Mouse (Mus musculus) thymus, postnatal 4 days (tissue): ENCODE data around the gene Galntl5.
"Not testable (repeated sequence)": the region's sequence is repeated elsewhere in the genome, so short reads cannot be mapped to it uniquely, and the experiment has no call there.

Experiments used
- DNase-seq: peaks from one replicate; pipeline ENCODE4 v3.0.0; 2021

The Galntl5 gene

DNA sequence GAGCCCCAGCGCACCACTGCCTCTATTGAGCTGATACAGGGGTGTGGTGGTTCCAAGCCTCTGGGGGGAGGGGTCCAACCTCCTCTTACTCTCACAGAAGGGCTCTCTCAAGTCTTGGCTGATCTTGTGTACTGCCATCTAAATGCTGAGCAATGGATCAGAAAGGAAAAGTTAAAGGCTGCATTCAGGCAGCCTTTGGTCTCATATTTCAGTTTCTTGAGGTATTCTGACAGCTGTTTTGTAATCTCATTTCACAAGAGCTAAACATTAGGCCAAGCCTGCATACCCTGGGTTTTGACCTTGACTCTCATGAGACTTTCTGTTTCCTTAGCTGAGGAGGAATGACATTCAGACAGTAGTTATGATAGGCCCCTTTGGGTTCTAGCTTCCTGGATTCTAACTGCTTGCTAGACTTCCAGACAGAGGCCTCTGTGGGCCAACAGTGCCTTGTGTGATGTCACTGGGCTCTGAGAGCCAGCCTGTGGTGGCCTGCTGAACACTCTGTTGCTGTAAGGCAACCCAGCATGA lies at the start of gene Galntl5:
Gene Galntl5 (plus strand): TSS at position 457 of the 528 bp plus-strand sequence.
- DNase-seq: no peak

DNA sequence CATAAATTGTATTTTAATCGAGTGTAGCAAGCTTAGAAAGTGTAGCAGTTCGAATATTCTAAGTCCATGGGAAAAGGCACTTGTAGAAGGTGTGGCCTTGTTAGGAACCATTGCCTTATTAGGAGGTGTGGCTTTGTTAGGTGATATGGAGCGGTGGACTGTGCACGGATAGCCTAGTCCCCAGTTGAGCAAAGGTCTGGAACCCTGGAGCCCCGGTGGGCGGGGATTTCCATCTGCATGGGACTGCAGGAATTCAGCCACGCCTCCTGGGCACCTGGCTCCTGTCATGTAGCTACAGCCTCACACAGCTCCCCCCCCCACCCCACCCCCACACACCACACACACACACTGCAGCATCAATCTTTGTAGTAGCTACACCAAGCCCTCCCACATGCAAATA lies 34.6 kb upstream of the Galntl5 start:
- no peak for DNase-seq

DNA sequence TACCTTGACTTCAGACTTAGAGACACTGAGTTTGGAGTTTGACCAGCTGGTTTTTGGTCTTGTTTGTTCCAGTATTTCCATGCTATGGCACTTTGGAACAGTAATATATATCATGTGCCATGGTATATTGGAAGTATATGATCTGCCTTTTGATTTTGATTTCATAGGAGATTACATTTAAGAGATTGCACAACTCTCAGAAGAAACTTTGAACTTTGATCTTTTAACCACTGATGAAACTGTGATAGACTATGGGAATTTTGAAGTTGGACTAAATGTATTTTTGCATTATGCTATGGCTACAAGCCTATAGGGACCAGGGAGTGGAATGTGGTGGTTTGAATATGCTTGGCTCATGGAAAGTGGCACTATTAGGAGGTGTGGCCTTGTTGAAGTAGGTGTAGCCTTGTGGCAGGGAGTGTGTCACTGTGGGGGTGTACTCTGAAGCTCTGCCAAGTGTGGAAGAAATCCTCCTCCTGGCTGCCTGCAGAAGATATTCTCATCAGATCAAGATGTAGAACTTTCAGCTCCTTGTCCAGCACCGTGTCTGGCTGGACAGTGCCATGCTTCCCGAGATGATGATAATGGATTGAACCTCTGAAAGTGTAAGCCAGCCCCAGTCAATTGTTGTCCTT lies 31.8 kb upstream of the Galntl5 start:
- DNase-seq: no peak

DNA sequence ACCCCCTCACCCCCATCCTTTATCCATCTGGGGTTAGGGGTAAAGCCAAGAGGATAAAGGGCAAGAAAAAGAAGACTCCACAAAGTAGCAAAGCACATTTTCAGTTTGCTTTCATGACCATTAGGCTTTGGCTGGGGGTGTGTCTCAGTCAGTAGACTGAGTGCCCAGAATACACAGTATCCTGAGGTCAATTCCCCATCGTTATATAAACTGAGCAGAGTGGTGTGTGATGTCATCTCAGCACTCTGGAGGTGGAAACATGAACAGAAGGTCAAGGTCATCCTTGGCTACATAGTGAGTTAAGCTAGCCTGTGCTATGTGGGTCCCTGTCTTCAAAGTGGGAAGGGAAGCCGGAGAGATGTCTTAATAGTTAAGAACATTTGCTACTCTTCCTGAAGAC lies 27.8 kb upstream of the Galntl5 start:
- no peak for DNase-seq

DNA sequence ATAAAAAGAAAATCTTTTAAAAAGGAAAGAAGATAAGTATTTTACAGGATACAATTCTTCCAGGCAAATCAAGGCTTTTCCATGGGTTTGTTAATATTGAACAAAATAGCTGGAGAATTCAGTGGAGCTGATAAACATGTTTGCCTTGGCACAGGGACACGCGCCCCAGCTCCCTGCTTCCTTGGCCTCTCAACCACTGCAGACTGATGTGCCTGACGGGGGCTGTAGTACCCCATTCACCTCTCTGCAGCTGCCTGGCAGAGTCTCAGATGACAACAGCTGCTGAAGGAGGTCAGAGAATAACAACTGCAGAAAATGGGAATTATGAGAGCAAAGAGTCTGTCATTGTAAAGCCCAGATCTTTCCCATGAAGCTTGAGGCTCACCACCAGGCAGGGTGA lies 27.3 kb upstream of the Galntl5 start:
- DNase-seq: no peak

DNA sequence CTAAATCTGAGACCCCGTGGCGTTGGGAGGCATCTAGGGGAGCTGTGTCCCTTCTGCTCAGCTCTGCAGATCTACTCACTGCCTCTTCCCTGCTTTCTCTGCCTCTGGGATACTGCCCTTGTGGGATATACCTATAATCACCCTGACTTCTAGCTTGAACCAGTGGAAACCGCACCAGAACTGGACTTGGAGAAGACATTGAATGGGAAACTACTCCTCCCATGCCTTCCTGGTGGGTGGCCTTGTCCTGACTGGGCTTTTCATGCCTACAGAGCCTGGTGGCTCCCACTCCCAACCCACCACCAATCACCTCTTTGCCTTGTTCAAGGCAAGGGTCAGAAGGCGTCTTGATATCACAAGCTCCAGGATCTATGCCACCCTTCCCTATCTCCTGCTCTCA lies 26.4 kb upstream of the Galntl5 start:
- DNase-seq: no peak

DNA sequence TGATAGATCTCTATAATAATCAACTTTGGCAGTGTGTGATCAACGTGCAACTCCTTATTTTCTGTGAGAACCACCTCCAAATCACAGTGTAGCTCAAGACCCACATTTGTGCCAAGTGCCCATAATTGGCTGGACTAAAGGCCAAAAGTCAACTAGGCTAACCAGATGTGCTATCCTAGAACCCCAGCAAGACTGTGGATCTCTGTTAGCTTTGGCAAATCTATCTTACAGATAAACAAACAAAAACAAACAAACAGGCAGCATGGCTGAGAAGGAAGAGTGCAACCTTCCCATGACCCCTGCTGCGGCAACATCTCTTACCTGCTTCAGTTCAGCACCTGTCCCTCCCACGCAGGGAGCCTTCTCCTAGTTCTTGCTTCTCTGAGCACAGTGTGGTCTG lies 25.9 kb upstream of the Galntl5 start:
- no peak for DNase-seq

DNA sequence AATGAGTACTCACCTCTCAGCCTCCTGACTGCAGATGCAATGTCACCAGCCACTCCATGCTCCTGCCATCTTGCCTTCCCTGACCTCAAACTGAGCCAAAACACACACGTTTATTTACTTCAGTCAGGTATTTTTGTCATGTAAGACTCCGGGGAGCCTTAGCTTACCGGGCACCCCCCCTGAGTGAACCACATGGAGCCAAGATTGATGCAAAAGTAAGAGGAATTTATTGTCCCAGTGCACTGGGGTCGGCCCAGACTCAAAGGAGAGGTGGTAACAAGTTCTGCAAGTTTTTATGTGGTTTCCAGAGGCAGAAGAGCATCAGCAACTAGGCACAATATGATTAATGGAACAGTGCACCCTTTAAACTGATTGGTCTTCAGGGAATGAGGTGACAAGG lies 24.1 kb upstream of the Galntl5 start:
- no peak for DNase-seq

DNA sequence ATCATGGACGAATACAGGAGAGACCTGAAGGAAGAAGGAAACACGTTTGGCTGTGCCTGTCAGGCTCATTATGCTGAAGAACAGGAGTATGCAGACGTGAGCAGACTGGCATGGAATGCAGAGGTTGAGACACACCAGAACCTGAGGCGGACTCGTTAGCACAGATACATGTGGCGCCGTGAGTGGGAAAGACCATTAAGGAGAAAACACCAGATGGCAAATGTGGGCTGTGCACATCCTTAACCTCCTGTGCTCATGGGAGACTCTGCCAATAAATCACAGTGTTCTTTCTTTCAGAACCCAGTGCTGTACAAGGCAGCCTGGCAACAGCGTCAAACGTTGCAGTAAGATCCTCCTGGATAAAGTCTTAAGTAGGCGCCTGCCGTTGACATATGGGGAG lies 20.7 kb upstream of the Galntl5 start:
- DNase-seq: no peak

DNA sequence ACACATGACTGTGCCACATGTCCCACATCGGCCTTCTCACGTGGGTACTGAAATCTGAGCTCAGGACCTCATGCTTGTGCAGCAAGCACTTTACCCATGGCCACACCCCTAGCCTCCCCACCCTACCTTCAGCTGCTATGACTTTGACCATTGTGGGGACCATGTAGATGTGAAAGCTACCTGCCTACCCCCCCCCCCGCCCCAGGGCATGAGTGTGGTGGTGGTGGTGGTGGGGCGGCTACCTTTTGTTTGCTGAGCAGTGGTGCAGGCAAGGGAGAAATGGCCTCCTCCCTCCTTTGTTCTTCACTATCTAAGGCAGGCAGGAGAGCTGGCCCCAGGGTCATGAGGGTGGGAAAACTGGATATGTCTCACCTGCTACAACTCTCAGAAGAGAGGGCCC lies 18.3 kb upstream of the Galntl5 start:
- DNase-seq: no peak

DNA sequence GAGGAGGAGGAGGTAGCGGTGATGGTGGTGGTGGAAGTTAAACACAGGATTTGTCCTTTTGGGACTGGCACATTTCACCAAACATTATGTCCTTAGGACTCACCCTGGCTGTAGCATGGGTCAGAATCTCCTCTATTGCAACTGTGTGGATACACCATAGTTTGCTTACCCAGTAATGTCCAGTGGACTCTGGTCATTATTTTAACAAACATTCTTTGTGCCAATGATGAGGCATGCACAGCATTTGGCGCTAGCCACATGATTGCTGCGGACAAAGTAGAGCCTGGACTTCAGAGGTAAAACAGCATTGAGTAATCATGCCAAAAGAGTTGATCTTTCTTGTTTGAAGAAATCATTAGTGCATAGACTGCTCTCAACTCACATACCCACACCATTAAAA lies 17.3 kb upstream of the Galntl5 start:
- no peak for DNase-seq

DNA sequence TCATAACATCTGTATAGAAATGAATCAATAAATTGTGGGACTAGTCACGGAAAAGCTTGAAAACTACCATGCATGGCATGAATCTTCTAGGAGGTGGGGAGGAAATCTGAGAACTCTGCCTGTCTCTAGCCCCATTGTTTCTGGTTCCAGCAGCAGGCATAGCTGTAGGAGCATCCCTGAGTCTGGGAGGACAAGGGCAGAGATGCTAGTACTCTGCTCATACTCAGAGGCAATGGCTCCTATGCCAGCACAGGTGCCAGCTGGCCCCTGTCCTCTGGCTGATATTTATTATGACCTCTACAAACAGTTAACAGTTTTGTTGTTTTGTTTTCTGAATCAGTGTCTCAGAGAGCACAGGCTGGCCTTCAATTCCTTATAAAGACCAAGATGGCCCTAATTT lies 16.9 kb upstream of the Galntl5 start:
- DNase-seq: no peak

DNA sequence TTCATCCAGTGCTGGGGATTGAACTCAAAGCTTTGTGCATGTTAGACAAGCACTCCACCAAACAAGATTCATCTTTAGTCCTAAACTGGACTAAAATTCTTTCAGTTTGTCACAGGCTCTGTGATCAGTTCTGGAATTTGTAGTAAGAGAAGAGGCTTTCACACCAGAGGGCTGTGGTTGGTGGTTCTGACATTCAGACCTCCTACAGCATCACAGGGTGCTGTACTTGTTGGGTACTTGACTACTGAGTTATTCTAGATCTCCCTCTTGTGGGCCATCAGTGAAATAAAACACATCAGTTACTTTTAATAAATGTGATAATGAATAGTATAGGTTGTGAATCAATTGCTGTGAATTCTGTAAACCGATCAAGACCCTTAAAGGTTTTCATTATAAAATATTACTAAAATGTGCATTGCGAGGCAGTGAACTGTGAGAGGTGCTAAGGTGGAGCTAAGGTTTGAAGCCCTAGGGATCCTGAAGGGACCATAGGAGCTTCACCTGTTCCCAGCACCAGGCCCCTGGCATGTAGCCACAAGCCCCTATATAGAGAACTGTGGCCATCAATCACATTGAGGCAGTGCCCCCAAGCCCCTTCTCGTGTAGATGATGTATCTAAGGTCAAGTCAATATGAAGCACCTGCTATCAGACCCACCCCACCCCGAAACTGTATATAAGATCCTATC lies 16.0 kb upstream of the Galntl5 start:
- DNase-seq: no peak

DNA sequence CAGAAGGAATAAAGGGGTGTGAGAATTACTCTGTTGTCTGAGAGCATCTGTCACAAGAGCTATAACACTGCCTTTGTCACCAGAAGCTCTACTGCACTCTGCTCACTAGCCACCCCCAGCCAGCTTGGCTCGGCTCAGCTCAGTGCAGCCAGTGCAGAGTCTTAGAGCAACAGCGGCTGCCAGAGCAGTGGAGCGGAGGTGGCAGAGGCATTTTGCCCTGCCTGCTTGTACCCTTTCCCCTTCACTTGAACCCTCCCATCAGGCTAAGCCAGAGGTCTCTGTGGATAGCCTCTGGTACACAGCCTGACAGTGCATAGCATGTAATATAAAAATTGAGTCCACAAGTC lies 15.5 kb upstream of the Galntl5 start:
- no peak for DNase-seq

DNA sequence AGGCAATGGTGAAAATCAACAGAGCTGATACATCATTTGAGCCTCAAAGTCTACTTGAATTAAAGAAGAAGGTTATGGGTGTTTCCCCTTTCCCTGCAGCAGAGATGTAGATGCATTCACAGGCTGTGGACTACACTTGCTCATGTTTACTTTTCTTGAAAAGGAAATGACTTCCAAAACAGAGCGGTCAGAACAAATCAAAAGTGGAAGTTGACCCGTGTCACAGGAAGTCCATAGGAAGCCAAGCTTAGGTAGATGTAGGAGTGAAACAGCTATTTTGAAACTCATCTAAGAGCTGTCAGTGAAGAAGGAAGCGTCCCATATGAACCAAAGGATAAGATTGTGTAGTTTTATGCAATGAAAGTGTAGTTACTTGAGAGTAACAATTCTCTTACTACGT lies 14.6 kb upstream of the Galntl5 start:
- DNase-seq: no peak

DNA sequence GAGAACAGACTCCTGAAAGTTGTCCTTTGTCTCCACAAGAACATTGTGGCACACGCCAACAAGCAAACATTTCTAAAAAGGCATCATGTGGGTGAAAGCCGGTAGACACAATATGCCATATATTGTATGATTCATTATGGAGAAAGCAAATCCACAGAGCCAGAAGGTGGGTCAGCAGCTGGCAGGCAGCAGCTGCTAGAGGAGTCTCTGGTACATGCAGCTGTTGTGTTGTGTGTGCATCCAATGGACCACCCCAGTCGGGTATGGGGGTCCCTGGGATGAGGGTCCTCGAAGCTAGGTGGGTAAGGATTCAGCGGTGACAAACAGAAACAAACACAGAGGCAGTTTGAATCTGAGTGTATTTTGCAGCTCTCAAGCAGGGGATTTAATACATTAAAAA lies 3.3 kb upstream of the Galntl5 start:
- not testable (repeated sequence) for DNase-seq

DNA sequence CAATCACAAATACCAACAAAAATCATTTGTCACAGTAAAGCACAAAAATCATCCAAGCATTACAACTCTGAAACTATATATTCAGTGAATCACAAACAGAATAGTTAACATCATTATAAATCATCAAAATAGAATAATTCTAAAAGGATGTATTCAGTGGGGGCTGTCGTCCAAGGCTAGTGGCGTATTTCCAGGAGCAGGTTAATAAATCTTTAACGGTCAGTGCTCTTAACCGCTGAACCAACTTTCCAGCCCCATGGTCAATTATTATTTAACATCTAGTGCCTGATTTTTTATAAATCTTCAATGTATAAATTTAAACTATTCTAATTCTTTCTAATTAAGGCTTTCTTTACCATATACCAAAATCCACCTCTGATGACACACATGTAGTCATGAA lies 2.7 kb upstream of the Galntl5 start:
- DNase-seq: not testable (repeated sequence)

DNA sequence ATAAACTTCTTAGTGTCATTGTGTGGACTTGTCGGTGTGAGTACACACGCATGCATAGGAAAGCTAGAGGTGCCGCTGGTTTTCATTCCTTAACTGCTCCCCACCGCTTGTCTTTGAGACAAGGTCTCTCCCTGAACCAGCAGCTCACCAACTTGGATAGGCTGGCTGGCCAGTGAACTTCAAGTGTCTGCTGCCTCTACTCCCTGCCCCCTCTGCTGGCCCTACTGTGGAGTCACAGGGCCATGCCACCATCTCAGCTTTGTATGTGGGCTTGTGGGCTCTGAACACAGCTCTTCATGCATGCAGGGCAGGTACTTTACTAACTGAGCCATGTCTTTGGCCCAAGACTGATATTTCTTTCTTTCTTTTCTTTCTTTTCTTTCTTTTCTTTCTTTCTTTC lies 2.0 kb upstream of the Galntl5 start:
- peak; percentile 26 for DNase-seq

DNA sequence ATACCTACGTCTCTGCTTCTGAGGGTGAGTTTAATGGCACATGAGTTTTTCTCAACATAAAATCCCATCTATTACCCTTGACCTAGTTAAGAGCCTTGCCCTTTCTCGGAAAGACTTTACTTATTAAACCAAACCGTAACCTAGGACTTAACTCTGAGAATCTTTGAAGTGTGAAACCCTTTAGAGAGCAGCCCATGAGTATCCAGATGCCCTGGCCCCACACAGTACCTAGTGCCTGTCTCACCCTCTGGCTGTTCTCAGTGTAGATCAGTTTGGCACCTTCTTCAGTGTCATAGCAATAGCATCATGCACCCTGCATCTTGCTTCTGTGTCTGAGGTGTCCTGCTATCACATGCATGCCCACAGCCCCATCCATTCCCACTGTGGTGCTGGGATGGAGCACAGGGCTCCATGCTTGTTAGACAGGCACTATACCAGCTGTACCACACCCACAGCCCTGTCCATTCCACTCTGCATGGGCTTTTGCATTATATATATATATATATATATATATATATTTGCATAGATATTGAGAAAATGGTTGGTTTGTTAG lies 1.2 kb upstream of the Galntl5 start:
- no peak for DNase-seq

DNA sequence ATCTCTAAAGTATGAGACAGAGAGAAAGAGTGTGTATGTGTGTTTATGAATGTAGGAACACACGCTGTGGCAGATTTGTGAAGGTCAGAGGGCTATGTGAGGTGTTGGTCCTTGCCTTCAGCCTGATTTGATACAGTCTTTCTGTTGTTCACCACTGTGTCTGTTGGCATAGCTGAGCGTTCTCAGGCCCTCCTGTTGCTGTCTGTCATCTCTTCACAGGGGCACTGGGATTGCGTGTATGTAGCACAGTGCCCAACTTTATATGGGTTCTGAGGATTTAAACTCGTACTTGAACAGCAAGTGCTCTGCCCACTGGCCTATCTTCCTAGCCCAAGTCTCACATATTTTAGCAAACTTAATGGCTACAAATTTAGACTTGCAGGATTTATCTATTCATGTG lies 2.3 kb downstream of the Galntl5 start:
- no peak for DNase-seq

DNA sequence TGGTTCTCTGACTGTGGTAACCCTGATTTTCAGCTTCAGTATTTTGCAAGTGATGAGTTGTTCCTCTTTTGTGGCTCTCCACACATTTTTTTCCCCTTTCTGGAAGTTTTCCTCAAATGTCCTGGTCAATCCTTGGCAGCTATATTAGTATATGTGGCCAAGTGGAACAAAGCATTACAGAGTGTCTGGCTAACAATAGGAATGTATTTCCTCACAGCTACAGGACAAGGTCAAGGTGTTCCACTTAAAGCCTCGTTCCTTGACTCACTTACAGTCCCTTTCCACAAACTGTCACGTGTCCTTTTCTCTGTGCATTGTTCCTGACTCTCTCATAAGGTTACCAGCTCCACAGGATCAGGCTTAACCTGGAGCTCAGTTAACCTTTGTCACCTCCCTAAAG lies 3.3 kb downstream of the Galntl5 start:
- DNase-seq: no peak

DNA sequence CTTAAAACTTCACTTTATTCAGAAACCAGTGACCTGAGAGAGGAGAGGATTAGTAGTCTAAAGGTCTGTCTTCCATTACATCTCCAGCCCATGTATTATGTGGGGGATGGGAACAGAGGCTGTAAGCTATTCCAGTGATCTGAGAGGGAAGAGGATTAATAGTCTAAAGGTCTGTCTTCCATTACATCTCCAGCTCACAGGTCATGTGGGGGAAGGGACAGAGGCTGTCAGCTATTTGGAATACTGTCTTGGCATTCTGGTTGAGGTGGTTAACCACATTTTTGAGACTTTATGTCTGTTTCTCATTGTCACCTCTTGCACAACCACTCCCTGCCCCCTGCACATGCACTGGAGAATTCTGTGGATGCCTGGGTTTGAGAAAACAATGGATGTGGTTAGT lies 6.5 kb downstream of the Galntl5 start:
- no peak for DNase-seq

DNA sequence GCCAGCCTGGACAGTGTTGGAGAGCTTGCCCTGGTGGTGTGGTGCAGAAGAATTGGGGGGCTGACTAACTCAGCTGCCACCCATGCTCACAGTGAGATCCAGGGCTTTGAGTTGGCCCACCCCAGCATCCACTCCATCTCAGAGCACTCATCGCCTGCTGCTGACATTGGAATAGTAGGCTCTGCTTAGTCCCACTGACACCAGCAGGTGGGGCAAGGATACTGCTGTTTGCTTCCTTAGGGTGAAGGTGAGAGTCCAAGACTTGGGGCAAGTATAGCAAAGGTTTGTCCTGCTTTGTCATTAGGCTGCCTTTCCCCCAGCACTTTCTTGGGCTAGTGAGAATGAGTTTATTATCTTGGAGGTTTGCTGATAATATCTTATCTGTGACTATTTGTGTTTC lies 7.5 kb downstream of the Galntl5 start:
- peak; percentile 51 for DNase-seq

DNA sequence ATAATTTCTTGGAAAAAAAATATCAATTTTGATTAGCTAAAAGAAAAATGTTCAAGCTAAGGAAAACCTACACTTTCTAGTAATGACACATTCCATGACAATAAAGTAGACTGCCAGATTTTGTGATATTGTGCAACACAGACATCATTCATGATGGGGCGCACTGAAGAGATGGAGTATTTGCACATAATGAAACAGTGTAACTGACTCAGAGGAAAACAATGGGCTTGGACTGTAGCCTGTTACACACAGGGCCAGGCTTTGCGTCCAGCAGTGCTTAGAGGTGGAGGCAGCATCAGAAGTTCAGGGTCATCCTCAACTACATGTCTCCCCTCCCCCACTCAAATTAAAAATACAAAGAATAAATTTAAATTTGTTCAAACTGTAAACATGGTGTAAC lies 9.3 kb downstream of the Galntl5 start:
- no peak for DNase-seq

DNA sequence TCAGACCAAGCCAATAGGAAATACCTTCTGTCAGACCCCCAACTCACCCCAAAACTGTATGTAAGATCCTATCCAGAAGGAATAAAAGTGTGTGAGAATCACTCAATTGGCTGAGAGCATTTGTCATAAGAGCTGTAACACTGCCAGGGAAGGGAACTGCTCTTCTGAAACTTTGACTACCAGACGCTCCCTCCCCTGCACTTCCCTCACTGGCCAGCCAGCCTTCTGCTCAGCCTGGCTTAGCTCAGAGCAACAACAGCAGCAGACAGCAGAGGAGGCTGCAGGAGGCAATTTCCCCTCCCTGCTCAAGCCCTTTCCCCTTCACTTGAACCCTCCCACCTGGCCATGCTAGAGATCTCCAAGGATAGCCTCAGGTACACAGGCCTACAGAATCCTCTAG lies 30.6 kb downstream of the Galntl5 start:
- no peak for DNase-seq
